Mouse (Mus musculus): ENCODE results near the gene Fignl2.

DNA sequence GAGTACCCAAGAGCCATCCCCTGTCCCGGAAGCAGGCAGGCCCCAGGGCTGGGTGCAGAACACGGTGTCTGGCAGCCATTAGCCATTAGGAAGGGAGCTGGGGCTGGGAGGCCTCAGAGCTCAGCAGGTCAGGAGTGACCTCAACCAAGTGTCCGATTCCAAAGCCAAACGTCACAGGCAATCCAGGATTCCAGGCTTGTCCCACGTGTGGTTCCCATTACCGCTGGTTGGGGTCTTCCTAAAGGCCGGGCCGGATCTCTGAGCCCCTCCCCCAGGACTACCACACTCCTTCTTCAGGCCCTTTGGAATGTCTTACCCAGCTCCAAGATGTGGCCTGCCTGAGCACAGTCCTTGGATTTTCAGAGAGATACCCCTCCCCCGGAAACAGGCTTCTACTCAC, 16.6 kb upstream of the Fignl2 start:
- TF ChIP-seq CTCF (IDR thresholded peaks at IDR 0.05; ENCODE audit: borderline replicate concordance, control insufficient read depth, extremely low read depth, insufficient read depth, low read length, poor library complexity) (no peak), POLR2A (IDR thresholded peaks at IDR 0.05; ENCODE audit: control insufficient read depth, extremely low read depth, insufficient read depth, low read length, poor library complexity) (no peak)
